Mouse (Mus musculus) lung, adult 2 months (tissue): ENCODE measurements around the gene Rtkn2.

Experiments used
- CTCF ChIP-seq: fragments of 200-500 bp; IDR thresholded peaks from 2 replicates; pipeline ENCODE4 v1.5.1; 2011; ENCODE audit warnings: mild to moderate bottlenecking, low read length, control low read depth; ENCODE audit not compliant: insufficient read depth
- POLR2A ChIP-seq: fragments of 200-500 bp; IDR thresholded peaks from 2 replicates; pipeline ENCODE4 v1.6.1; 2011; ENCODE audit warnings: low read depth, mild to moderate bottlenecking, control low read depth, low read length, borderline replicate concordance; ENCODE audit errors: extremely low read depth

- no peak for TF ChIP-seq POLR2A
- no peak for TF ChIP-seq CTCF
Measured at GRCm38 (mm10) chr10:68020755-68021154, 41.4 kb downstream of the Rtkn2 start.
